Mouse (Mus musculus) heart, embryonic 10.5 days (tissue): ENCODE results near the gene Gpr152. TPM values are rescaled to one million over a fixed set of nuclear protein-coding genes. Genes with fewer than 3 reads are reported as not detected.
A peak's percentile ranks its signal among the peaks of the same experiment; 100 is the strongest.
"Not testable (repeated sequence)": the region's sequence is repeated elsewhere in the genome, so short reads cannot be mapped to it uniquely, and the experiment has no call there.

ENCODE experiments used
- DNase-seq: peaks from one replicate; pipeline ENCODE4 v3.0.0-alpha.2; 2017; ENCODE audit warnings: low spot score
- H3K27ac ChIP-seq: fragments of 300-500 bp; sonication (generic); 2 replicates; pipeline ENCODE4 v1.5.1; 2016; ENCODE audit warnings: mild to moderate bottlenecking
- H3K27me3 ChIP-seq: fragments of 300-500 bp; sonication (generic); 2 replicates; pipeline ENCODE4 v1.6.1; 2016; ENCODE audit warnings: mild to moderate bottlenecking; ENCODE audit not compliant: poor library complexity, insufficient read depth, severe bottlenecking
- H3K36me3 ChIP-seq: fragments of 300-500 bp; sonication (generic); 2 replicates; pipeline ENCODE4 v1.6.1; 2016; ENCODE audit warnings: mild to moderate bottlenecking, moderate library complexity
- H3K4me1 ChIP-seq: fragments of 300-500 bp; sonication (generic); 2 replicates; pipeline ENCODE4 v1.6.1; 2016; ENCODE audit warnings: mild to moderate bottlenecking
- H3K4me3 ChIP-seq: fragments of 300-500 bp; sonication (generic); 2 replicates; pipeline ENCODE4 v1.5.1; 2016; ENCODE audit warnings: mild to moderate bottlenecking, moderate library complexity
- H3K9me3 ChIP-seq: fragments of 300-500 bp; sonication (generic); 2 replicates; pipeline ENCODE4 v1.6.1; 2016; ENCODE audit warnings: mild to moderate bottlenecking, moderate library complexity
- WGBS: fragments of 180-500 bp; shearing (Covaris S2); methylation state at CpG from one replicate; pipeline ENCODE4 v1.1.7; 2016; 5-methylcytosine and 5-hydroxymethylcytosine counted together
- polyA plus RNA-seq: library from polyadenylated mRNA; unstranded; fragments of >200 nt; fragmentation: Nextera tagmentation; extraction: Ambion mirVana; gene quantifications from 2 replicates; pipeline ENCODE4 v1.2.1, GENCODE M21; 2016

Gene Gpr152
- polyA plus RNA-seq, 1 experiment from 2014 or later, result not detected

GRCm38 (mm10) chr19:4125268-4125667 lies 14.3 kb upstream of the Gpr152 start:
- Histone ChIP-seq H3K4me3 (peak overlapping the region; percentile 84), H3K4me1 (peaks cover 30% of the 10 kb centered on the region), H3K36me3 (peaks cover 26% of the 10 kb centered on the region), H3K27ac (peak overlapping the region; percentile 92)
- 18% methylated on average over 4 of the region's 4 CpGs for WGBS
- not testable (repeated sequence) for H3K27me3 ChIP-seq, H3K9me3 ChIP-seq, DNase-seq

DNA sequence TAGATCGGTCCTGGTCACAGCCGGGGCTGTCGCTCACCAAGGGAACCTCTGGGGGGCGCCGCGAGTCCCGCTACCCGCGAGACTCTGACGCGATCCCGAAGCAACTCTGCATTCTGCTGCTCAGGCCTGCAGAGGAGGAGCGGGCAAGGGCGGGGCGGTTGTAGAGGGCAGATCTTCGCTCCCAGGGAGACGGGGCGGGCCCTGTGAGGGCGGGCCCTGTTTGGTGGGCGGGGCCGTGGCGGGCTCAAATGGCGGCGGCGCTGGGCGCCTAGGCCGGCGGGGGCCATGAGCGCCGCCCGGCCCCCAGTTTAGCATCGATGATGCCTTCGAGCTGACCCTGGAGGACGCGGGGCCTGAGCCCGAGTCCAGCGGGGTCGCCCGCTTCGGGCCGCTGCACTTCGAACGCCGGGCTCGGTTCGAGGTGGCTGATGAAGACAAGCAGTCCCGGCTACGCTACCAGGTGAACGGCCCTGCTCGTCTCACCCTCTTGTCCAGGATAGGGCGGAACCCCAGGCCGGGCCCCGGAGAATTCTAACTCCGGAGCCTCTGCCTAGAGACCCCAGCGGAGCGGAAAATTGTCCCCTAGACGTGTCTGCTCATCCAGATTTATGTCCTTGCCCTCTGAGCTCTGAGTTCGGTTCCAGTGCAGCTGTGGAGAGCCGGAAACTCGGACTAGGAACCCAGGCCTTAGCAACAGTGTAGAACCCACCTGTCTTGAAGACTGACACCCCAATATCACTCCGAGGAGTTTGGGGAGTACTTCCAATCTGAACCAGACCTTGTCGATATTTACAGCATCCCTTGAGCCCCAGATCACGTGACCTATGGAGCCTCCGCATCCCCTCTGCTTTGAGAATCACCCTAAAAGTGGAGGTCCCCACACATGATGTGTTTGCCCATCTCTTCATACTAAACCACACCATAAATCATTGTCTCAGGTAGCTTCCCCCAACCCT lies 13.6 kb upstream of the Gpr152 start, which contains the start of gene Aip:
Aip (minus strand) TSS at position 118 of the 956 bp plus-strand sequence.
- peak within 1 kb of the TSS; percentile 84 for H3K4me3 ChIP-seq
- peaks cover 22% of the 10 kb centered on the region for H3K4me1 ChIP-seq
- 1% methylated on average over 64 of the region's 64 CpGs for WGBS
- no peaks in the 10 kb centered on the region for H3K9me3 ChIP-seq
- H3K27ac ChIP-seq, result peak within 1 kb of the TSS; percentile 92
- peak; percentile 99 for DNase-seq
- H3K27me3 ChIP-seq, result no peaks in the 10 kb centered on the region
- H3K36me3 ChIP-seq, result peaks cover 31% of the 10 kb centered on the region

DNA sequence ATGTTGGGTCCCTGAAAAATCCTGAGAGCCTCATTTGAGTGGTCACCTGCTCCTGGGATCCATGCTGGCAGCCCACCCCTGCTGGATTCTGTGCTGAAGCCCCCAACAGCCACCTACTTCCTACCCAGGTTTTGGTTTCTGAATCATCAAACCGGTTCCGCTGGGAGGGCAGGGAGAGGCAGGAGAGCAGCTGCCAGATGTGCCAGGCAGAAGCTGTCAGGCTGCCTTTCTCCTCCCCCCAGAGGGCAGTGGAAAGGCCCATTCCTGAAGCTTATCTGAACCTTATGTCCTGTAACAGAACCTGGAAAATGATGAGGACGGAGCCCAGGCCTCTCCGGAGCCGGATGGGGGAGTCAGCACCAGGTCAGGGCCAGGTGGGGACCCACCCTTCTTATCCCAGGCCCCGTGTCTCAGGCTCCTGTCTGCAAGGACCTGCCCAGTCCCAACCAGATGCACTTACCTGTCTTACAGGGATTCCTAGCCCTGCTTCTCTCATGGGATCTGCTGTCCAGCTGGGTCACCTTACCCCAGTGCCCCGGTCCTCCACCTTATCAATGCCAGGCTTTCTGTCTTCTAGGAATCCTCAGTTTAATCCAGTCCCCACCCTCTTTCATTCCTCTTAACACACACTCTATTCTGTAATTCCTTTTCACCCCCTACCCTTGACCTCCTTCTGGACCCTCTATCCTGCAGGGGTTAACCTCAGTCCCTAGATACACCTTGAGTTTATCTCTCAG lies 12.7 kb upstream of the Gpr152 start:
- Histone ChIP-seq H3K4me3 (peak overlapping the region; percentile 84), H3K9me3 (no peaks in the 10 kb centered on the region), H3K4me1 (peaks cover 19% of the 10 kb centered on the region), H3K27ac (peak overlapping the region; percentile 92), H3K36me3 (peaks cover 40% of the 10 kb centered on the region), H3K27me3 (no peaks in the 10 kb centered on the region)
- 67% methylated on average over 7 of the region's 7 CpGs for WGBS
- no peak for DNase-seq

GRCm38 (mm10) chr19:4129462-4129861 lies 10.1 kb upstream of the Gpr152 start:
- Histone ChIP-seq H3K27me3 (no peaks in the 10 kb centered on the region), H3K4me1 (peaks cover 19% of the 10 kb centered on the region), H3K4me3 (no peak overlapping the region), H3K36me3 (peaks cover 55% of the 10 kb centered on the region), H3K27ac (no peak overlapping the region), H3K9me3 (no peaks in the 10 kb centered on the region)
- no peak for DNase-seq
- 90% methylated on average over 7 of the region's 7 CpGs for WGBS

GRCm38 (mm10) chr19:4130106-4130505 lies 9.5 kb upstream of the Gpr152 start:
- no peak for DNase-seq
- peaks cover 19% of the 10 kb centered on the region for H3K4me1 ChIP-seq
- no peaks in the 10 kb centered on the region for H3K9me3 ChIP-seq
- no peak overlapping the region for H3K4me3 ChIP-seq
- H3K27ac ChIP-seq, result no peak overlapping the region; the same call in 1 of the 2 replicates
- H3K36me3 ChIP-seq, result peaks cover 55% of the 10 kb centered on the region
- no peaks in the 10 kb centered on the region for H3K27me3 ChIP-seq
- WGBS, result 78% methylated on average over 4 of the region's 4 CpGs

DNA sequence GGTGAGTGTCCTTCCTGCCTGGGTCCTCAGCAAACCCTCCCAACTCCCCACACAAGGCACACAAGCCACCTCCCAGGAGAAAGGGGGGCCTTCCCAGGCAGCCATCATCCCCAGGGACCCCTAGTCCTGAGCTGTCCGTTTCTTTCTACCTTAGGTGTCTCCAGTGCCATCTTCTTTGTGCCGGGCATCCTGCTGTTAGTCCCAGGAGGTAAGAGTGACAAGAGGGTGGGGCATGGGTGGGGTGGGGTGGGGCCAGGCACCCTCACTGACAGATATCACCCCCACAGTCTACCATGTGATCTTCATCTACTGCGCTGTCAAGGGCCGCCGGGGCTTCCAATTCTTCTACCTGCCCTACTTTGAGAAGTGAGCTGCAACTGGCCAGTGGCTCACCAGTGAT lies 8.5 kb upstream of the Gpr152 start:
- WGBS, result 85% methylated on average over 5 of the region's 5 CpGs
- Histone ChIP-seq H3K27ac (no peak overlapping the region), H3K27me3 (no peaks in the 10 kb centered on the region), H3K9me3 (no peaks in the 10 kb centered on the region), H3K4me3 (0 out of 2 replicates have a peak overlapping the region, but pooled peaks have one; percentile 12), H3K4me1 (peaks cover 19% of the 10 kb centered on the region), H3K36me3 (peaks cover 55% of the 10 kb centered on the region)
- DNase-seq, result no peak

DNA sequence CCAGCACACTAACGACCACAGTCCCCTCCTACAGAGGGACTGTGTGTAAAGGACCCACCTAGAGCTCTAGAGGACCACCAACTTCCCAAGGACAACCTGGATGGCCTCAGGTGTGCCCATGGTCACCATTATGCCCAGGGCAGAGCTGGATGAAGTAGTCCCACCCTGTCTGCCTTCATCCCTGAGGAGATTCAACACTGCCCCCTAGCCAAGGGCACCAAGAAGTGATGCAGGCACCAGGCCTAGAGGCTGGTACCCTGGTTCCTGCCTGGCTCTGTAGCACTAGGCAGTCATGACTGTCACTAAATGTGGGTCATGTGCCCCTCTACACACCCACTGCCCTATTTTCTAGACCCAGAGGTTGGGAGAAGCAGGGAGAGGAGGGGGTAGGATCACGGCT lies 7.8 kb upstream of the Gpr152 start:
- DNase-seq, result no peak
- WGBS, result 92% methylated on average over 2 of the region's 2 CpGs
- no peaks in the 10 kb centered on the region for H3K27me3 ChIP-seq
- peaks cover 55% of the 10 kb centered on the region for H3K36me3 ChIP-seq
- peaks cover 12% of the 10 kb centered on the region for H3K4me1 ChIP-seq
- H3K27ac ChIP-seq, result no peak overlapping the region
- no peaks in the 10 kb centered on the region for H3K9me3 ChIP-seq
- no peak overlapping the region for H3K4me3 ChIP-seq

DNA sequence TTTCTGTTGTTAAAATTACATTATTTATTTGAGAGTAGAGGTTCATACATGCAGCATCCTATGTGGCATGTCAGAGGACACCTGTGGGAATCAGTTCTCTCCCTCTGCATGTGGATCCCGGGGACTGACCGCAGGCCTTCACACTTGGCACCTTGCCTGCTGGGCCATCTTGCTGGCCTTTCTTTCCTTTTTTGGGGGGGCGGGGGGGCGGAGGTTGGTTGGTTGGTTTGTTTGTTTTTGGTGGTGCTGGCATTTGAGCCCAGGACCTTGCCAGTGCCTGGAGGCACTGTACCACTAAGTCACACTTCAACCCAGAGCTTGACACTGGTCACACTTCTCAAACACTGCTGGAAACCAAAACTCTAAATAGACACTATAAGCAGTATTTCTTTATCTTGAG lies 5.2 kb upstream of the Gpr152 start:
- Histone ChIP-seq H3K27me3 (peaks cover 9% of the 10 kb centered on the region), H3K9me3 (no peaks in the 10 kb centered on the region), H3K36me3 (peaks cover 36% of the 10 kb centered on the region), H3K27ac (no peak overlapping the region), H3K4me3 (no peak overlapping the region), H3K4me1 (0 out of 2 replicates have a peak, but pooled peaks cover 7% of the 10 kb centered on the region)
- WGBS, result 79% methylated on average over 4 of the region's 4 CpGs
- DNase-seq, result no peak

DNA sequence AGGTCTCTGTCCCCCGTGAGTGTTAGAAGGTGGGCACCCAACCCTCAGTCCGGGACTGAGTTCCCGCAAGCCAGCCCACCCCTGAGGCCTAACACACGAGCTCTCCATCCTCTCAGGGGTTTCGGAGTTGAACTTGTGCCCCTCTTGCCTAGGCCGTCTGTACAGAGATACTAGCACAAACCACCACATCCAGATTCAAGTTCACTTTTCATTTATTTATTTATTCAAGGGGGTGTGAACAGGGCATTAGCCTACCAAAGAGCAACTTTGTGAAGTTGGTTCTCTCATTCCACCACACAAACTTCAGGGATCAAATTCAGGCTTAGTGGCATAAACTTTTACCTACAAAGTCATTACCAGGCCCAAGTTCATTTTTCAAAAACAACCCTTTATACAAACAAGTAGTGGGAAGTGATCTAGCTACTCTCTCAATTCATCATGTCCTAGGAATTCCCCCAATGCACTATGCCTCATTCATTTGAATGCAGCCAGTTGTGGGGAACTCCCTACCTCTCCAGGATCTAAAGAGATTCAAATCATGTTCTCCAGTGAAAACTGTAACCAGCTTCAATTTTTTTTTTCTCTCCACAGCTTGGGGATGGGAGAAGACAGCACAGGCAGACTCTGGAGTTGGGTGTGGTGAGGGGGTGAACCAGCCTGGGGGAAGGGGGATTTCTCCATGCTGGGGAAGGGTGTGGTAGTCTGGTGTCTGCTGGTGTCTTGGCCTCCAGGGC lies 4.2 kb upstream of the Gpr152 start:
- not testable (repeated sequence) for H3K4me3 ChIP-seq, DNase-seq, H3K27ac ChIP-seq, H3K4me1 ChIP-seq, H3K9me3 ChIP-seq
- H3K36me3 ChIP-seq, result peaks cover 29% of the 10 kb centered on the region
- 78% methylated on average over 6 of the region's 6 CpGs for WGBS
- peaks cover 13% of the 10 kb centered on the region for H3K27me3 ChIP-seq

DNA sequence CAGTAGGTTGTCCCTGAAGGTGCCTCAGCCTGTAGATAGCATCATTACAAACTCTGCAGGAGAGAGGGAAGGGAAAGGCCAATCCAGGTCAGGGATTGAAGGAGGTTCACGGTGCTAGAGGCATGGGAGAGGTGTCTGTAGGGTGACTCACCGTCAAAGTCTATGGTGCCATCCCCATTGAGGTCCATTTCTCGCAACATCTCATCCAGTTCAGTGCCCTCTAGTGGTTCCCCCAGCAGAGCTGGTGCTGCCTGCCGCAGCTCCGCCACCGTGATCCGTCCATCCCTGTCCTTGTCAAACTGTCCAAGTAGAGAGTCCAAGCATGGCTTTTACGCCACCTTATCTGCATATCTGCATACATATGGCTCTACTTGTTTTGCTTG lies 3.6 kb upstream of the Gpr152 start:
- not testable (repeated sequence) for H3K4me1 ChIP-seq, DNase-seq, H3K27ac ChIP-seq, H3K4me3 ChIP-seq, H3K9me3 ChIP-seq
- Histone ChIP-seq H3K36me3 (peaks cover 24% of the 10 kb centered on the region), H3K27me3 (peaks cover 16% of the 10 kb centered on the region)
- WGBS, result 20% methylated on average over 8 of the region's 8 CpGs

GRCm38 (mm10) chr19:4136463-4136862 lies 3.1 kb upstream of the Gpr152 start:
- no peak for DNase-seq
- Histone ChIP-seq H3K27me3 (peaks cover 16% of the 10 kb centered on the region), H3K36me3 (peaks cover 19% of the 10 kb centered on the region), H3K4me3 (no peak overlapping the region), H3K27ac (no peak overlapping the region), H3K9me3 (no peaks in the 10 kb centered on the region), H3K4me1 (0 out of 2 replicates have a peak, but pooled peaks cover 4% of the 10 kb centered on the region)
- 75% methylated on average over 5 of the region's 5 CpGs for WGBS

DNA sequence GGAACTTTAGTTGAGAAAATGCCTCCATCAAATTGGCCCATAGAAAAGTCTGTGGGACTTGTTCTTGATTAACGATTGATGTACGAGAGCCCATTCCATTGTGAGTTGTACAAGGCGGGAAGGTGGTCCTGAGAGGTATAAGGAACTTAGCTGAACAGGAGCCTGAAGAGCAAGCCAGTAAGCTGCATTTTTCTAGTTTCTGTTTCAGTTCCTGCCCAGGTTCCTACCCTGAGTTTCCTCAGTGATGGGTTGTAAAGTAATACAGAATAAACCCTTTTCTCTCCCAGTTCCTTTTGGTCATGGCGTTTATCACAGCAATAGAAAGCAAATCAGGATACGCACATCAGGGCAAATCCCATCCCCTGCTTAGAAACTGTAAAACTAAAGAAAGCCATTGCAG lies 1.7 kb upstream of the Gpr152 start:
- H3K36me3 ChIP-seq, result peaks cover 6% of the 10 kb centered on the region; the same call in 1 of the 2 replicates
- peaks cover 16% of the 10 kb centered on the region for H3K27me3 ChIP-seq
- H3K4me1 ChIP-seq, result 0 out of 2 replicates have a peak, but pooled peaks cover 4% of the 10 kb centered on the region
- DNase-seq, result no peak
- 84% methylated on average over 5 of the region's 5 CpGs for WGBS
- no peaks in the 10 kb centered on the region for H3K9me3 ChIP-seq
- H3K4me3 ChIP-seq, result no peak overlapping the region
- H3K27ac ChIP-seq, result no peak overlapping the region
